Mouse (Mus musculus): Measurements from ENCODE around the gene Pum3. TPM values are rescaled to one million over a fixed set of nuclear protein-coding genes. Genes with fewer than 3 reads are reported as not detected.

Pum3 gene
- polyA plus RNA-seq, 1 experiment from 2014 or later, result 66.5 TPM

- Histone ChIP-seq H3K27ac (ENCODE audit: low read depth, low read length) (no peak overlapping the region), H3K27me3 (ENCODE audit: control insufficient read depth, insufficient read depth, low read length) (no peaks in the 10 kb centered on the region), H3K4me2 (no peak overlapping the region), H3K4me1 (ENCODE audit: control insufficient read depth, insufficient read depth, low read length) (peaks cover 10% of the 10 kb centered on the region), H3K9me3 (replicated peaks; ENCODE audit: control insufficient read depth, low read length) (no peaks in the 10 kb centered on the region), H3K4me3 (ENCODE audit: low read depth, low read length) (no peak overlapping the region), H3K36me3 (ENCODE audit: control insufficient read depth, insufficient read depth, low read length) (peaks cover 4% of the 10 kb centered on the region; the same call in 1 of the 2 replicates), H3K9ac (ENCODE audit: low read depth, low read length) (no peak overlapping the region)
- WGBS (ENCODE audit: insufficient replicate concordance), result 85% methylated on average over 2 of the region's 2 CpGs
- ATAC-seq (replicated peaks; ENCODE audit: insufficient number of reproducible peaks, low FRiP score, low TSS enrichment), result no peak
Observed at GRCm38 (mm10) chr19:27427865-27428264, 1.8 kb downstream of the Pum3 start.

- peaks cover 10% of the 10 kb centered on the region for H3K4me1 ChIP-seq (ENCODE audit: control insufficient read depth, insufficient read depth, low read length)
- H3K9me3 ChIP-seq (replicated peaks; ENCODE audit: control insufficient read depth, low read length), result no peaks in the 10 kb centered on the region
- no peak overlapping the region for H3K27ac ChIP-seq (ENCODE audit: low read depth, low read length)
- H3K36me3 ChIP-seq (ENCODE audit: control insufficient read depth, insufficient read depth, low read length), result peaks cover 7% of the 10 kb centered on the region; the same call in 1 of the 2 replicates
- no peak overlapping the region for H3K9ac ChIP-seq (ENCODE audit: low read depth, low read length)
- no peak for ATAC-seq (replicated peaks; ENCODE audit: insufficient number of reproducible peaks, low FRiP score, low TSS enrichment)
- H3K4me2 ChIP-seq, result no peak overlapping the region
- 64% methylated on average over 1 of the region's 1 CpGs for WGBS (ENCODE audit: insufficient replicate concordance)
- H3K4me3 ChIP-seq (ENCODE audit: low read depth, low read length), result no peak overlapping the region
- no peaks in the 10 kb centered on the region for H3K27me3 ChIP-seq (ENCODE audit: control insufficient read depth, insufficient read depth, low read length)
Observed at GRCm38 (mm10) chr19:27426451-27426850, 3.2 kb downstream of the Pum3 start.

- Histone ChIP-seq H3K9me3 (replicated peaks; ENCODE audit: control insufficient read depth, low read length) (no peaks in the 10 kb centered on the region), H3K4me1 (ENCODE audit: control insufficient read depth, insufficient read depth, low read length) (peaks cover 6% of the 10 kb centered on the region), H3K36me3 (ENCODE audit: control insufficient read depth, insufficient read depth, low read length) (peaks cover 7% of the 10 kb centered on the region; the same call in 1 of the 2 replicates), H3K27ac (ENCODE audit: low read depth, low read length) (no peak overlapping the region), H3K9ac (ENCODE audit: low read depth, low read length) (no peak overlapping the region), H3K4me2 (no peak overlapping the region), H3K27me3 (ENCODE audit: control insufficient read depth, insufficient read depth, low read length) (no peaks in the 10 kb centered on the region), H3K4me3 (ENCODE audit: low read depth, low read length) (no peak overlapping the region)
- ATAC-seq (replicated peaks; ENCODE audit: insufficient number of reproducible peaks, low FRiP score, low TSS enrichment), result no peak
- 76% methylated on average over 7 of the region's 7 CpGs for WGBS (ENCODE audit: insufficient replicate concordance)
Observed at GRCm38 (mm10) chr19:27425656-27426055, 4.0 kb downstream of the Pum3 start.

GRCm38 (mm10) chr19:27417375-27417774, 12.2 kb downstream of the Pum3 start:
- 88% methylated on average over 4 of the region's 4 CpGs for WGBS (ENCODE audit: insufficient replicate concordance)
- no peak overlapping the region for H3K27ac ChIP-seq (ENCODE audit: low read depth, low read length)
- no peak overlapping the region for H3K4me2 ChIP-seq
- ATAC-seq (replicated peaks; ENCODE audit: insufficient number of reproducible peaks, low FRiP score, low TSS enrichment), result no peak
- H3K4me3 ChIP-seq (ENCODE audit: low read depth, low read length), result no peak overlapping the region
- H3K27me3 ChIP-seq (ENCODE audit: control insufficient read depth, insufficient read depth, low read length), result no peaks in the 10 kb centered on the region
- H3K9me3 ChIP-seq (replicated peaks; ENCODE audit: control insufficient read depth, low read length), result no peaks in the 10 kb centered on the region
- H3K4me1 ChIP-seq (ENCODE audit: control insufficient read depth, insufficient read depth, low read length), result no peaks in the 10 kb centered on the region
- H3K9ac ChIP-seq (ENCODE audit: low read depth, low read length), result no peak overlapping the region
- peaks cover 15% of the 10 kb centered on the region; the same call in 1 of the 2 replicates for H3K36me3 ChIP-seq (ENCODE audit: control insufficient read depth, insufficient read depth, low read length)

- WGBS (ENCODE audit: insufficient replicate concordance), result 65% methylated on average over 11 of the region's 11 CpGs
- H3K27ac ChIP-seq (ENCODE audit: low read depth, low read length), result no peak overlapping the region
- no peak overlapping the region for H3K4me3 ChIP-seq (ENCODE audit: low read depth, low read length)
- H3K36me3 ChIP-seq (ENCODE audit: control insufficient read depth, insufficient read depth, low read length), result peaks cover 12% of the 10 kb centered on the region; the same call in 1 of the 2 replicates
- H3K9me3 ChIP-seq (replicated peaks; ENCODE audit: control insufficient read depth, low read length), result no peaks in the 10 kb centered on the region
- no peaks in the 10 kb centered on the region for H3K4me1 ChIP-seq (ENCODE audit: control insufficient read depth, insufficient read depth, low read length)
- H3K9ac ChIP-seq (ENCODE audit: low read depth, low read length), result no peak overlapping the region
- no peak overlapping the region for H3K4me2 ChIP-seq
- no peaks in the 10 kb centered on the region for H3K27me3 ChIP-seq (ENCODE audit: control insufficient read depth, insufficient read depth, low read length)
- no peak for ATAC-seq (replicated peaks; ENCODE audit: insufficient number of reproducible peaks, low FRiP score, low TSS enrichment)
Observed at GRCm38 (mm10) chr19:27416569-27416968, 13.1 kb downstream of the Pum3 start.

- H3K36me3 ChIP-seq (ENCODE audit: control insufficient read depth, insufficient read depth, low read length), result peaks cover 4% of the 10 kb centered on the region; the same call in 1 of the 2 replicates
- H3K9ac ChIP-seq (ENCODE audit: low read depth, low read length), result no peak overlapping the region
- no peaks in the 10 kb centered on the region for H3K27me3 ChIP-seq (ENCODE audit: control insufficient read depth, insufficient read depth, low read length)
- WGBS (ENCODE audit: insufficient replicate concordance), result 84% methylated on average over 4 of the region's 4 CpGs
- H3K4me3 ChIP-seq (ENCODE audit: low read depth, low read length), result no peak overlapping the region
- no peak overlapping the region for H3K4me2 ChIP-seq
- H3K9me3 ChIP-seq (replicated peaks; ENCODE audit: control insufficient read depth, low read length), result no peaks in the 10 kb centered on the region
- ATAC-seq (replicated peaks; ENCODE audit: insufficient number of reproducible peaks, low FRiP score, low TSS enrichment), result no peak
- H3K27ac ChIP-seq (ENCODE audit: low read depth, low read length), result no peak overlapping the region
- H3K4me1 ChIP-seq (ENCODE audit: control insufficient read depth, insufficient read depth, low read length), result peaks cover 4% of the 10 kb centered on the region
Observed at GRCm38 (mm10) chr19:27411340-27411739, 18.3 kb downstream of the Pum3 start.

- Histone ChIP-seq H3K27me3 (ENCODE audit: control insufficient read depth, insufficient read depth, low read length) (no peaks in the 10 kb centered on the region), H3K9me3 (replicated peaks; ENCODE audit: control insufficient read depth, low read length) (no peaks in the 10 kb centered on the region), H3K9ac (ENCODE audit: low read depth, low read length) (no peak overlapping the region), H3K4me2 (no peak overlapping the region), H3K36me3 (ENCODE audit: control insufficient read depth, insufficient read depth, low read length) (peaks cover 1% of the 10 kb centered on the region; the same call in 1 of the 2 replicates), H3K4me3 (ENCODE audit: low read depth, low read length) (no peak overlapping the region), H3K27ac (ENCODE audit: low read depth, low read length) (no peak overlapping the region), H3K4me1 (ENCODE audit: control insufficient read depth, insufficient read depth, low read length) (peaks cover 4% of the 10 kb centered on the region)
- WGBS (ENCODE audit: insufficient replicate concordance), result 55% methylated on average over 4 of the region's 4 CpGs
- no peak for ATAC-seq (replicated peaks; ENCODE audit: insufficient number of reproducible peaks, low FRiP score, low TSS enrichment)
Observed at GRCm38 (mm10) chr19:27410751-27411150, 18.9 kb downstream of the Pum3 start.

- Histone ChIP-seq H3K27me3 (ENCODE audit: control insufficient read depth, insufficient read depth, low read length) (no peaks in the 10 kb centered on the region), H3K27ac (ENCODE audit: low read depth, low read length) (no peak overlapping the region), H3K4me2 (no peak overlapping the region), H3K4me3 (ENCODE audit: low read depth, low read length) (no peak overlapping the region), H3K9ac (ENCODE audit: low read depth, low read length) (no peak overlapping the region), H3K4me1 (ENCODE audit: control insufficient read depth, insufficient read depth, low read length) (peaks cover 4% of the 10 kb centered on the region), H3K36me3 (ENCODE audit: control insufficient read depth, insufficient read depth, low read length) (no peaks in the 10 kb centered on the region), H3K9me3 (replicated peaks; ENCODE audit: control insufficient read depth, low read length) (no peaks in the 10 kb centered on the region)
- ATAC-seq (replicated peaks; ENCODE audit: insufficient number of reproducible peaks, low FRiP score, low TSS enrichment), result no peak
Observed at GRCm38 (mm10) chr19:27409782-27410181, 19.8 kb downstream of the Pum3 start.

GRCm38 (mm10) chr19:27409196-27409595, 20.4 kb downstream of the Pum3 start:
- ATAC-seq (replicated peaks; ENCODE audit: insufficient number of reproducible peaks, low FRiP score, low TSS enrichment), result no peak

More at GRCm38 (mm10) chr19:27409196-27409595, 20.4 kb downstream of the Pum3 start:
- H3K9me3 ChIP-seq (replicated peaks; ENCODE audit: control insufficient read depth, low read length), result no peaks in the 10 kb centered on the region
- H3K4me3 ChIP-seq (ENCODE audit: low read depth, low read length), result no peak overlapping the region
- H3K36me3 ChIP-seq (ENCODE audit: control insufficient read depth, insufficient read depth, low read length), result no peaks in the 10 kb centered on the region
- no peak overlapping the region for H3K27ac ChIP-seq (ENCODE audit: low read depth, low read length)
- WGBS (ENCODE audit: insufficient replicate concordance), result 93% methylated on average over 4 of the region's 4 CpGs
- no peaks in the 10 kb centered on the region for H3K27me3 ChIP-seq (ENCODE audit: control insufficient read depth, insufficient read depth, low read length)
- no peak overlapping the region for H3K4me2 ChIP-seq
- H3K4me1 ChIP-seq (ENCODE audit: control insufficient read depth, insufficient read depth, low read length), result peaks cover 4% of the 10 kb centered on the region
- H3K9ac ChIP-seq (ENCODE audit: low read depth, low read length), result no peak overlapping the region

All from heart, embryonic 11.5 days (tissue).